Mouse (Mus musculus): ENCODE results near the gene Myh7b.

DNA sequence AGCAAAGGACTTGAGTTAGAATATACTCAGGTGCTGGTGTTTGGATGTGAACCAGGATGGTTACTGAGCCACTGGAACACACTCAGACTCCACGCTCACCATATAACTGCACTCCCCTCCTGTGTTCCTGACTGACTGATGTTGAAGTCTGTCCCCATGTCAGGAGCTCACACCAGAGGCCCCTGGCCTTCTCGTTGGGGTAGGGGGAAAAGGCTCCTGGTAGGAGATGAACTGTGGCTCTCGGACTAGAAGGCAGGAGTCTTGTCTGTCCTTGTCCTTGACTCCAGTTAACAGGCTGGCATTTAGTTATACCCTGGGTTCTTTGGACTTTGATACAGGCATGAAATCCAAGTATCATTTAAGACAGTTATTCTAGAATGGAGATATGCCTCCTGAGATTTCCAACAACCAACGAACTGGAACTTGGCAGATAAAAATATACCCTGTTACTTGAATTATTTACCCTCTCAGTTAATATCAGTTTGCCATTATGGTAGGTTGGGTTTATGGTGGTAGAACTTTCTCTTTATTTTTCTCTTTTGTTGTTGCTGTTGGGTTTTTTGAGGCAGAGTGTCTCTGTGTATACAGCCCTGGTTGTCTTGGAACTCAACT, 28.5 kb upstream of the Myh7b start:
- TF ChIP-seq CTCF (IDR thresholded peaks at IDR 0.05; ENCODE audit: borderline replicate concordance, extremely low read depth, insufficient read depth, insufficient read length) (no peak), POLR2A (IDR thresholded peaks at IDR 0.05; ENCODE audit: borderline replicate concordance, extremely low read depth, insufficient read depth, insufficient read length, poor library complexity, severe bottlenecking) (no peak)
